Mouse (Mus musculus): ENCODE measurements around the gene Trpm7.

DNA sequence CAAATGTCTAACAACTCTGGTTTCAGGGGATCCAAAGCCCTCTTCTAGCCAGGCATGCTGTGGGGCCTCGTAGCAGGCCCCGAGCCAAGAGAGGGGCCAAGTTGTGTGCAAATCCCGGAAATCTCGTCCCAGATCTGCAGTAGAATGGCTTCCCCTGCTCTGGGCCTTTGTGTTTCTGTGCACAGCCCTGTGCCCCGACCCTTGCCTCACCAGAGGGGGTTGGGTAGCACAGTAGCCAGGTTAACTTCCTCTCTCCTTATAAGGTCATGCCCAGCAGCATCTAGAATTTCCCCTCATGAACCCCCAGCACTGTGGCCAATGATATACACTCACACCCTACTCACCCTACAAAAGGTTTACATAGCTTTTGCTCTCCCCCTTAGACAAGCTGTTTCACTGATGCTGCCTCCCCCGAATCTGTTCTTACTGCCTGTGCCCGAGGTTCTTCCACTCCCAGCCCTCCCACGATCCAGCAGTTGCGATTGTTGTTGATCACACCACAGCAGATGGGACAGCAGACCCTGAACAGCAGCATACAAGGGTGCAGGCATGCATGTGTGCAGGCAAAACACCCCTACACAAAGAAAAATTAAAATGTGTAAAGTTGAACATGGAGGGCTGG is 88.2 kb downstream of the Trpm7 start:
- TF ChIP-seq CTCF (IDR thresholded peaks at IDR 0.05; ENCODE audit: borderline replicate concordance, insufficient read depth, low read depth, low read length) (no peak), POLR2A (IDR thresholded peaks at IDR 0.05; ENCODE audit: borderline replicate concordance, insufficient read depth, low read length) (no peak)
